Mouse (Mus musculus) cerebellum, adult 2 months (tissue): ENCODE results near the gene D730048I06Rik. TPM values are rescaled to one million over a fixed set of nuclear protein-coding genes. Genes with fewer than 3 reads are reported as not detected.
"Not testable (repeated sequence)": the region's sequence is repeated elsewhere in the genome, so short reads cannot be mapped to it uniquely, and the experiment has no call there.

Experiments
- DNase-seq, 2 experiments: peaks; one replicate each; pipeline ENCODE4 v3.0.0; 2021
- H3K27ac ChIP-seq: fragments of 200-500 bp; 2 replicates; pipeline ENCODE4 v1.5.1; 2012; ENCODE audit warnings: low read length, control low read depth, inconsistent platforms; ENCODE audit not compliant: insufficient read depth
- H3K27me3 ChIP-seq: fragments of 200-500 bp; 2 replicates; pipeline ENCODE4 v1.6.1; 2012; ENCODE audit warnings: inconsistent platforms, mild to moderate bottlenecking, low read length, moderate library complexity; ENCODE audit not compliant: control insufficient read depth, insufficient read depth
- H3K4me1 ChIP-seq: fragments of 200-500 bp; 2 replicates; pipeline ENCODE4 v1.6.1; 2011; ENCODE audit warnings: low read length; ENCODE audit not compliant: control insufficient read depth, insufficient read depth
- H3K4me3 ChIP-seq: fragments of 200-500 bp; replicated peaks from 2 replicates; pipeline ENCODE3; 2011; ENCODE audit warnings: mild to moderate bottlenecking, low read depth, low read length, control low read depth; ENCODE audit not compliant: insufficient read depth
- CTCF ChIP-seq: fragments of 200-500 bp; IDR thresholded peaks from 2 replicates; pipeline ENCODE4 v1.5.1; 2011; ENCODE audit warnings: low read depth, mild to moderate bottlenecking, control low read depth, low read length, moderate library complexity, borderline replicate concordance; ENCODE audit not compliant: insufficient read depth
- POLR2A ChIP-seq: fragments of 200-500 bp; IDR thresholded peaks from 2 replicates; pipeline ENCODE4 v1.6.1; 2011; ENCODE audit warnings: low read length, control low read depth, borderline replicate concordance; ENCODE audit not compliant: insufficient read depth
- WGBS: fragments of 180-500 bp; shearing (Covaris S2); methylation state at CpG from one replicate; pipeline ENCODE4 v1.1.7; 2018; 5-methylcytosine and 5-hydroxymethylcytosine counted together
- polyA plus RNA-seq: library from polyadenylated mRNA; depleted of rRNA; stranded (reverse); fragments of >200 nt; gene quantifications from 2 replicates; pipeline ENCODE4 v1.2.3, GENCODE M21; 2012; rRNA removed

The D730048I06Rik gene
- polyA plus RNA-seq, result not detected in 2 replicates

- Histone ChIP-seq H3K27me3 (no peaks in the 10 kb centered on the region; the same call in 1 of the 2 replicates), H3K27ac (no peak within 1 kb of the TSS), H3K4me1 (no peaks in the 10 kb centered on the region), H3K4me3 (no peak within 1 kb of the TSS)
- TF ChIP-seq POLR2A, result no peak
- TF ChIP-seq CTCF, result no peak
- no peak for DNase-seq
- 88% methylated on average over 3 of the region's 3 CpGs for whole genome bisulfite sequencing
Measured at GRCm38 (mm10) chr9:35790001-35790400, at the start of gene D730048I06Rik, which contains the start of gene Gm27235. Gene D730048I06Rik (minus strand): TSS chr9:35790112. Gene Gm27235 (minus strand): TSS chr9:35790101.

- H3K4me1 ChIP-seq, DNase-seq, H3K27me3 ChIP-seq, H3K27ac ChIP-seq, H3K4me3 ChIP-seq: not testable (repeated sequence)
- WGBS, result 91% methylated on average over 15 of the region's 15 CpGs
Measured at GRCm38 (mm10) chr9:35817881-35818280, 28.0 kb upstream of the D730048I06Rik start.

GRCm38 (mm10) chr9:35798146-35798545 is 8.2 kb upstream of the D730048I06Rik start:
- H3K27me3 ChIP-seq, result no peaks in the 10 kb centered on the region
- no peak for TF ChIP-seq POLR2A
- no peak for TF ChIP-seq CTCF
- no peak for DNase-seq
- no peaks in the 10 kb centered on the region for H3K4me1 ChIP-seq
- H3K4me3 ChIP-seq, result no peak overlapping the region
- no peak overlapping the region for H3K27ac ChIP-seq

- 57% methylated on average over 3 of the region's 3 CpGs for WGBS
- Histone ChIP-seq H3K27me3 (no peaks in the 10 kb centered on the region), H3K4me3 (no peak within 1 kb of the TSS), H3K27ac (no peak within 1 kb of the TSS), H3K4me1 (no peaks in the 10 kb centered on the region)
- no peak for TF ChIP-seq CTCF
- DNase-seq, result no peak
Measured at GRCm38 (mm10) chr9:35778009-35778408, 11.9 kb downstream of the D730048I06Rik start, which contains the start of gene Gm17727. Gene Gm17727 (minus strand): TSS chr9:35778109.

- TF ChIP-seq POLR2A, result no peak
- no peak for TF ChIP-seq CTCF
- Histone ChIP-seq H3K27ac (no peak overlapping the region), H3K27me3 (no peaks in the 10 kb centered on the region), H3K4me3 (no peak overlapping the region), H3K4me1 (no peaks in the 10 kb centered on the region)
- no peak for DNase-seq
Measured at GRCm38 (mm10) chr9:35756843-35757242, 33.1 kb downstream of the D730048I06Rik start.

- no peak for DNase-seq
- TF ChIP-seq CTCF, result no peak
- no peak for TF ChIP-seq POLR2A
- H3K27me3 ChIP-seq, result no peaks in the 10 kb centered on the region
- H3K27ac ChIP-seq, result no peak within 1 kb of the TSS
- H3K4me1 ChIP-seq, result no peaks in the 10 kb centered on the region
- H3K4me3 ChIP-seq, result no peak within 1 kb of the TSS
Measured at GRCm38 (mm10) chr9:35740749-35741148, 49.2 kb downstream of the D730048I06Rik start, which contains the start of gene Gm17677. Gene Gm17677 (plus strand): TSS chr9:35741049.

Other genes starting within 250 kb of the D730048I06Rik start
- gene Ddx25, start 231.6 kb downstream of the D730048I06Rik start, polyA plus RNA-seq, result 19.2 TPM in 2 replicates
- gene Pus3, start 231.5 kb downstream of the D730048I06Rik start, polyA plus RNA-seq, result 13.1 and 13.7 TPM in 2 replicates
- gene Pate2, start 219.8 kb downstream of the D730048I06Rik start, polyA plus RNA-seq, result 0.31 and 0.32 TPM in 2 replicates
- 7.7 and 8.6 TPM in 2 replicates for gene Hyls1, start 219.7 kb downstream of the D730048I06Rik start, polyA plus RNA-seq
- gene Pate4, start 178.2 kb downstream of the D730048I06Rik start, polyA plus RNA-seq, result not detected in 2 replicates
- gene Pate3, start 141.9 kb downstream of the D730048I06Rik start, polyA plus RNA-seq, result not detected in 2 replicates
- not detected in 2 replicates for gene Pate1, start 102.7 kb downstream of the D730048I06Rik start, polyA plus RNA-seq
- not detected in 2 replicates for gene Gm17677, start 49.1 kb downstream of the D730048I06Rik start, polyA plus RNA-seq
- not detected in 2 replicates for gene Gm17727, start 12.0 kb downstream of the D730048I06Rik start, polyA plus RNA-seq
- not detected in 2 replicates for gene Gm27235, start within 50 bp of the D730048I06Rik start, polyA plus RNA-seq
- gene 9230110F15Rik, start 54.0 kb upstream of the D730048I06Rik start, polyA plus RNA-seq, result not detected in 2 replicates
- gene 9230113P08Rik, start 118.3 kb upstream of the D730048I06Rik start, polyA plus RNA-seq, result not detected in 2 replicates